Mouse (Mus musculus) left cerebral cortex, postnatal 14 days (tissue): ENCODE measurements at regions not wholly inside any gene's neighbourhood (a gene's known extent, or its start where the extent isn't known, plus 50 kb on each side); places are given as distances from the start of the nearest gene placed in this dataset.

ENCODE experiments used
- DNase-seq, 2 experiments: peaks; one replicate each; pipeline ENCODE4 v3.0.0; 2021 to 2022; ENCODE audit warnings: low spot score in 2 of 2, mixed read lengths in 1 of 2
- intact Hi-C: fragments of 180-260 bp; cut with DNase I; formaldehyde crosslinking; loops from one replicate; pipeline ENCODE4 v1.15.1; 2025

DNA sequence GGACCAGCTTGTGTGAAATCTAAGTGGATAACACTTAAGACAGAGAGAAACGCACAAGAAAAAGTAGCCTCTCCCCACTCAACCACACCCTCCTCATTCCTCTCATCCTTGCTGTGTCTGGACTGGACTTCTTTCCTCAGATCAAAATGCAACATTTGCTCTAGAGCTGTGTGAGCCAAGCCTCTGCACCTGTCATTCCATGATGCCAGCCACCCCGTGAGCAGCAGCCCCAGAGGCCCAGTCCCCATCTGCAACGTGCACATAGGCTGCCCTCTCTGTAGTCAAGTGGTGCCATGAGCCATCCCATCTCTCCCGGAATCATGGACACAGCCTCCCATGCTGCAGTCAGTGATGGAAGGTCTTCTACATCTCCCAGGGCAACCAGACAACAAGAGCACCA is 55.1 kb upstream of the Gpc1 start:
- intact Hi-C loops, result no loop called here
- DNase-seq, result no peak

DNA sequence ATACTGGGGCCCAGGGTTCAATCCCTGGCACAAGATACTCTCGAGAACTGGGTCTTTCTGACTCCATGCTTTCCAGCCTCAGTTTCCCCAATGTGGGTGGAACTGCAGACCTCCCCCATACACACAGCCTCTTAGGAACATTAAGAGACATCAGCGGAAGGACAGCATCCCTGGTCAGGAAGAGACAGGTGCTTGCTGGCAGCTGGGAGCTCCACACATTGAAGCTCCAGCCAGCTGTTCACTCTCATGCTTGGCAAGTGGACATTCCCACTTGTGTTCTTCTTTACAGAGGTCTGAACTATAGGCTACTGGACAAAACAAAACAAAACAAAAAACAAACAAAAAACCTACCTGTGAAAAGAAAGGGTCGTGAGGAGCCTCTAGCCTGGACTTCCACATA is 55.5 kb upstream of the Gpc1 start:
- intact Hi-C loops, result no loop called here
- no peak for DNase-seq

DNA sequence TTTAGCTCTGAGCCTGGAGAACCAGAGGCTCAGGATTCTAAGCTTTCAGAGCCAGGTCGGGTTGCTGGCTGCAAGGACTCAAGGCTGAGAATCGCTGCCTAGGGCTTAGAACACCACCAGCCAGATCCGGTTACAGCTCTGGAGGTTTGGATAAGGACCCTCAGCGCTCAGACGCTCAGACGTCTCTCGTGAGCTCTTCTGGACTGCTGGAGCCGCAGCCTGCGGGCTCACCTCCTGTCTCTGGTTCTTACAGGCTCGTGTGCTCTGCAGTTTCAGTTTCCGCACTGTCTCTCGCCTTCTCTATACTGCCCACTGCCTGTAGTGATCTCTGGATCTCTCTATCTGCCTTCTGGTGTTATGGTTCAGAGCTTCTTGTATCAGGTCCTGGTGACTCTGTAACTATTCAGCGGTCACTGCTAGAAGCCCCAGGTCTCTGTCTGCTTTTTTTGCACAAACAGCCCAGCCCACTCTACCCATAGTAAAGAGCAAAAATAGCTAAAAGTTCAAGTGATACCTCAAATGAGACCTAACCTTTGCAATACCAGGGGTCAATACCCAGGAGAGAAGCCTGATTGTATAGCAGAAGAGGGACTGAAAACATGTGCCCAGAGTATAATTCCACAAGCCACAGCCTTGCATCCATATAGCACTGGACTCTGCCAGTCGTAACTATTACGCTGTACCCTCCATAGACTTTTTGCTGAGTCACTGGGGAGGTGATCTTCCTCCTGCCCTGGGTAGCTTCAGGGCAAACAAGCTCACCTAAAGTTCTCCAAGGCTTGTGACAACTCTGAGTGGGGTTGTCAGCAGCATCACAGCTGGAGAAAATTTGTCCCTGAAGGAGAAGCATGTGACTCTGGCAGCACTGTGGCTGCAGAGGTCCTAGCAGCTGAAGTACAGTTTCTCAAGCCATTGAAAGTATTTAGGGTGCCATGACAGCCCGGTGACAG is 56.4 kb upstream of the Gpc1 start:
- intact Hi-C loops, result no loop called here
- DNase-seq, result no peak

DNA sequence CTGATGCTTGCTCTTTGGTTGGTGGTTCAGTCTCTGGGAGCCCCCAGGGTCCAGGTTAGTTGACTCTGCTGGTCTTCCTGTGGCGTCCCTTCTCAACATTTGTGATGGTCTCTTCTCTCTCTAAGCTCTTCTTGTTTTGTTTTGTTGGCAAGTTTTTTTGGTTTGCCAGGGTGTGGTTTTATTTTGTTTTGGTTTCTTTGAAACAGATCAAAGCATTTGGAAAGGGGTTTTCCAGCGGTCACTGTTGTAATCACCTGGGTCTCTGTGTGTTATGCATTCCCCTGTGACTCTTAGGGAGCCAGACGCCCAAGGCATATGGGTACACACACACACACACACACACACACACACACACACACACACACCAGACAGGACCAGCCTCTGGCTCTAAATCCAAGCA is 57.4 kb upstream of the Gpc1 start:
- intact Hi-C loops, result no loop called here
- DNase-seq, result no peak

DNA sequence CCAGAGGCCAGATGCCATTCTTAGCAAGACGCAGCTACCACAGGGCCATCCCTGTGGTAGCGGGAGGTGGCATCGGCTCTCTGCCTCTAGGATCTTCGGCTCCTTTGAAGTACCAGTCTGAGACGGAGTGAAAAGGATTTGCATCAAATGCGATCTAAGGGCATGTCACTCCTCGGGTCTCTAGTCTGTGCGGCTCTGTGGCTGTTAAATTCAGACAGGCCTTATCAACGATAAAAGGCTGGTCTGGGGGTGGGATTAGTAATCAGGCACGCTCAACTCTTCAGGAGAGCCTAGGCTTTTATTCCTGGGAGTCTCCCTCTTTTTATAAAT is 58.7 kb upstream of the Gpc1 start:
- intact Hi-C loops, result no loop called here
- no peak for DNase-seq

DNA sequence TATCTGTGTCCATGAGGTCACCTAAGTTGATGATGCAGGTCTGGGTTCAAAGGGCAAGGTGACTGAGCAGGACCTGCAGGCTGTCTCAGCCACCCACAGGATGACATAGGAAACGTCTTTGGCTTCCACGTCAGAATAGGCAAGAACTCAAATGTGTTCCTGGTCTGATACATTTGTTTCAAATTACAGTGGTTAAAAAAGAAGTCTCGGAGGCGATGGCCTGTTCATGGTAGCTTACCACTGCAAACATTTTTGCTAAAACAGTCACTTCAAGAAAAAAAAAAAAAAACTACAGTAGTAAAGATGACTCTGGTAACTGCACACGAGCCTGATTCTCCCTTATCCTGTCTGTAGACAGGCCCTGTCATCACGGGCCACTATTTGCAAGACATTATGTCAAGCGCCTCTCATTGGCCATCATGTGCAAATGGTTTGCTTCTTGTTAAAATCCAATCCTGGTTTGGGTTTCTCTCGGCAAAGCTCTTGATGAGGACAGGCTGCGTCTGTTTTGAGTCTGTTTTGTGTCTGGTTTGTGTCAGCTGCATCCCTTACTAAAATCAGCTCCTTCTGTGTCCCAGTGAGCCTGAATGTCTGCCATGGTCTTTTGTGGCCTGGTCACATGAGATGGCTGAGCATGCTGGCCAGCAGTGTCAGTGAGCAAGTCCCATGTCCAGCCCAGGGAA is 59.2 kb upstream of the Gpc1 start:
- intact Hi-C loops, result no loop called here
- DNase-seq, result no peak

DNA sequence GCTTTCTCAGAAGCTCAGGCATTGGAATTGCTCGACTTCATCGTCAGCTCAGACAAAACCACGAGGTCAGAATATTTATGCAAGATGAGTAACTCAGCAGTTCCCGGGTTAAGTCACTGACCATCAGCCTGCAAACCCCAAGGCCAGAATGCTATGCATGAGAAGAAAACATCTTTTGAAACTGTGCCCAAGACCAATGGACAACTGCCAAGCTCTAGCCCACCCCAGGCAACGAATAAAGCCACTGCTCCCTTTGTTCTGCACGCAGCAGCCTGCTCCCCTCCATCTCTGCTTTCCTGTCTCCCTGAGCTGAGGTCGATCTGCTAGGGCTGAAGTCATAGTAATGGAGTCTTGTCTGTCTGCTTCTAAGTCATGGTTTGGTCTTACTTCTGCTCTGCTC is 61.7 kb upstream of the Gpc1 start:
- no peak for DNase-seq
- intact Hi-C loops, result no loop called here

DNA sequence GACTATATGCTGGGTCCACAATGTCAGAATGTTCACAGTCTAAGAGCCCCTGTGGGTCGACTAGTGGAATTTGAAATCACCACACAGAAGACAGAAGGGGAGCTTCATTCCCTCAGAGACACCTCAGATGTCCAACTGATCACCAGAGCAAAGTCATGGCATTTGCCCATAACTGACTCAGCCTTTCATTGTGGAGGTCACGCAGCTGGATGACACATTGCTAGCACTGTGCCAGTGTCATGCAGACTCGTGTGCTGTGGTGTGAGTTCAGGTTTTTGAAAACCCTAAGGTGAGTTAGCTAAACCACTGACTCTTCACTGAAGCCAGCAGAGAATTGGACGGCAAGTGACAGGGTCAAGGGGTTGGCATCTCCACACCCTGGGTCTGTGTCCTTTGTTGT is 62.3 kb upstream of the Gpc1 start:
- DNase-seq, result no peak

DNA sequence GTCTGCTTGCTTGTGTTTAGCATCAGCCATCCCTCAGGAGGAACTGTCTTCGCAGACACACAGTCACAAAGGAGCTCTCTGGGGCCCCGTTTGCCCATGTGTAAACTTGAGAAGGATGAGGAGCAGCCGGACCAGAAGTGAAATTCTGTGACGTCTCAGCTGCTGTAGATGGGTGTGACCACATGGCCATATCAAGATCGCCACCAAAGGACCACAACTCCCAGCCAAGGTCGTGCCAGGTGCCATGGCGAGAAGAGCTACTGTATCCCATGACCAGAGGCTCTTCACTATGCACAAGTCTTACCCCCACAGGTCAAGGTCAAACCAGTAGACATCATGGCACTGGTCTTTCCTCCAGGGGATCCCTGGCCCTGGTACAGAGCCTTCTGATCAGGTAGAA is 64.9 kb upstream of the Gpc1 start:
- DNase-seq, result no peak
- intact Hi-C loops, result no loop called here

More for the DNA sequence above, 62.3 kb upstream of the Gpc1 start:
- intact Hi-C loops, result no loop called here

DNA sequence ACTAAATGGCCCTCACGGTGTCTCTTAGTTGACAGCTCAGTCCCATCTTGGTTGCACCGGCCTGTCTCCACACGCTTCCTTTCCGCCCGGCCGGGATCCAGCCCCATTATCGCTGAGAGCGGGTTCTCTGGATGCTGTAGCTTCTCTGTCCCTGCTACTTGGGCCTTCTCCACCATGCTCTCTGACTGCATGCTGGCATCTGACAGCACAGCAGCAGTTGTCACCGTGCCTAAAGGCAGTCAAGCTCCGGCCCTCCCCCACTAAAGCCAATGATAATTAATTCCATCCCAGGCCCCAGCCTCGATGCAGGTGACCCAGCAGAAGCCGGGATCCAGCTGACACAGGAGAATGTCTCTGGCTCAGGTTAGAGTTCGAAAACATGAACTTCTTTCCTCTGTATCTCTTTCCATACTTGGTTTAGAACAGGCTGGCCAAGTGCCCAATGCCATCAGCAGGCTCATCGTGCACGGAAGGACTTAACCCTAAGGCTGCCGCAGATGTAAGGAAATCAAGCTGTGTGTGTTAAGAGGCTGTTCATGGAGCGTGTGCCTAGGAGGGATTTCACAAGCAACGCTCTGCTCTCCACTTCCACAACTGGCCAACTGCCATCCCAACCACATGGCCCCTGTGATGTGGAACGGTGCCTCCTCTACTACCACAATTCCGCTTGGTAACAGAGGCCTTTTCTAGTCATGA is 76.5 kb upstream of the Gpc1 start:
- intact Hi-C loops, result no loop called here
- peak in 1 of 2 experiments; percentile 35 for DNase-seq

DNA sequence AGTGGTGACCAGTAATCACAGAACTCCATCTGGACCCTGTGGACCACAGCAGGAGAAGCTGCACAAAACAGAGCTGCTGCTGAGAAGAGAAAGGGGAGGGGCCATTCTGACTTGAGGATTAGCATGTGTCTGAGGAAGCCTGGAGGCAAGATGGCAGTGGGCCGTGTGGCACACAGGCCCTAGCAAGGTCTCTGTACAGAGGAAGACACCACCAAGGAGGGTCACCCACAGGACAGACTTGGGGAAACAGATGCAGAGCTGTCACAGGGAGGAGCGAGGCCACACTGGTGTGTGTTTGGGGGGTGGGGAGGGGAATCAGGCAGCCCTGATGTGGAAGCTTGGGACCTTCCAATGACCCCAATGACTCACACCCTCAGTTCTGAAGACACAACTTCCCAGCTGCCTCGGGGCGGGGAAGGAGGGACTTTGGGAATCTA is 79.7 kb upstream of the Gpc1 start:
- no peak for DNase-seq
- intact Hi-C loops, result no loop called here

DNA sequence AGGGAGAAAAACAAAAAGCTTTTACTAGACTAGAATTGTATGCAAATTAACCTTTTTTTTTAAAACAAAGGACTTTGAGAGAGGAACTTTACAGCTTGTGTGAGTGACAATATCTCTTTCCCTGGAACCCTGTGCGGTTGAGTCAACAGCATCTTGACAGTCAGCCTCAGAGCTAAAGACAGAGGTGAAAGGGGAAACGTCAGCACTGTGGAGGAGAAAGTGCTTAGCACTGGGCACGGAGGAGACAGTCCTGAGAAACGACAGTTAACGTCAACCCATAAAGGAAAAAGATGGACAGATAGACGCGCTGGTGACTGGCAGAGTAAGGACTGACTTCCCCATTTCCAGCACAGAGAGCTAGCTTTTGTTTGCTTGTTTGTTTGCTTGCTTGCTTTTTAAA is 82.0 kb upstream of the Gpc1 start:
- intact Hi-C loops, result no loop called here
- DNase-seq, result no peak

DNA sequence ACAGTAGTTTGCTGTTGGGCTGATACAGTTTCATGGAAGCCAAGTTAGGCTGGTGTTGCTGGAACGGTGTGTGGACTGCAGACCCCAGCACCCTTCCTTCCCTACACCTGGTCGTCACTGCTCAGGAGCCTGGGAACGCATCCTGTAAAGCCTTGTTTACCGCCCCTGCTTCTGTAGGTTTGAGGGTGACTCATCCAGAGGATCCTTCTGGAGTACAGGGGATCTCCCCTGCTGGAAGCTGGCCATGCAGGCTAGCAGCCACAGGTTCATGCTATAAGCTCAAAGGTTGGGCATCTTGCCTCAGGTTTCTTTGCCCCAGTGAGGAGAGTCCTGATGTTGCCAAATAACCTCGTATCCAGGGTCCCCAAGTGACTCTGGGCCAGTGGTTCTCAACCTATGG is 86.2 kb upstream of the Gpc1 start:
- intact Hi-C loops, result no loop called here
- DNase-seq, result no peak

DNA sequence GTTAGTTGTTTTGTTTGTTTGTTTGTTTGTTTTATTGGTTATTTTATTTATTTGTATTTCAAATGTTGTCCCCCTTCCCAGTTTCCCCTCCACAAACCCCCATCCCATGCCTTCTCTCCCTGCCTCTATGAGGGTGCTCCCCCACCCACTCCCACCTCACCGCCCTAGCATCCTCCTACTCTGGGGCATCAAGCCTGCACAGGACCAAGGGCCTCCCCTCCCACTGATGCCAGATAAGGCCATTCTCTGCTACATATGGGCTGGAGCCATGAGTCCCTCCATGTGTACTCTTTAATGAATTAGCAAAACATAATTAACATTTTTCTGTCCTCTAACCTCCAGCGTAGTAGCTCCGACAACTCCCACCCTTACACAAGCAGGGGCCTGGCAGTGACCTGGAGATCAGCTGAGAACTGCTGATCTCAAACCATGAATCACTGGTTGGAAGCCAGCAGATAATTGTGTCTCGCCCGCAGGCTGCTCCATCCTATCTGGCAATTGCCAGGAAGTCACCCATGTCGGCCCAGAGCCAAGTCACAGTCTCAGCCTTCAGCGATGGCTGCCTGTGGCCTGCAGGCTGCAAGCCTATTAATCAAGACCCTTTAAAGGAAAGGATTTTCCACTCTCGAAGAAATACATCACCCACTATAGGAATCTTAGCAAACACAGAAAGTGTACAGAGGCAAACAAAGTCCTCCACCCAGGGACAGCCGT is 86.8 kb upstream of the Gpc1 start:
- intact Hi-C loops, result no loop called here

DNA sequence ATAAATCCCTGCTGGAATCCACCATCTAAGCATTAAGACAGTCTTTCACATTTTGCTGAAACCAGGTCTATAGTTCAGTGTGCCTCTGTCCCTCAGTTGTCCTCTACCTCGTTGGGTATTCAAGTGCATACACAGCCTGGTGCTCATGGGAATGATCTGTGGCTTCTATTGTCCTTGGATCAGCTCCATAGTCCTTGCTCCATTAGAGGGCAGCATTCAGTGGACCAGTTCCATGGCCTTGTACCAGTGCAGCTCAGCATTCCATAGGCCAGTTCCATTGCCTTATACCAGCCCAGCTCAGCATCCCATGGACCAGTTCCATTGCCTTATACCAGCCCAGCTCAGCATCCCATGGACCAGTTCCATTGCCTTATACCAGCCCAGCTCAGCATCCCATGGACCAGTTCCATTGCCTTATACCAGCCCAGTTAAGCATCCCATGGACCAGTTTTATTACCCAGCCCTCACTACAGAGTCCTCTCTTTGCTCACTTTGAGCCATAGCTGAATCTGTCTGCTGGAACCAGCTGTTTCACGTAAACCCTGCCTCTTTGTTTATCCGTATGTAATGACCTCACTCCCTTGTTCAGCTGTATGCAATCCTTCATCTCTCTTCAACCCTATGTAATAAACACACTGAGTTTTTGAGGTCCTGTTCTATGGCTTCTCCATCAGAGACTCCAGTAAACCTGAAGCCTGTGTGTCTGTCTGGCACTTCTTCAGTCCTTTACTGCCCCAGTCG is 88.4 kb upstream of the Gpc1 start:
- intact Hi-C loops, result no loop called here
- DNase-seq, result no peak

More for the DNA sequence above, 86.8 kb upstream of the Gpc1 start:
- no peak for DNase-seq

DNA sequence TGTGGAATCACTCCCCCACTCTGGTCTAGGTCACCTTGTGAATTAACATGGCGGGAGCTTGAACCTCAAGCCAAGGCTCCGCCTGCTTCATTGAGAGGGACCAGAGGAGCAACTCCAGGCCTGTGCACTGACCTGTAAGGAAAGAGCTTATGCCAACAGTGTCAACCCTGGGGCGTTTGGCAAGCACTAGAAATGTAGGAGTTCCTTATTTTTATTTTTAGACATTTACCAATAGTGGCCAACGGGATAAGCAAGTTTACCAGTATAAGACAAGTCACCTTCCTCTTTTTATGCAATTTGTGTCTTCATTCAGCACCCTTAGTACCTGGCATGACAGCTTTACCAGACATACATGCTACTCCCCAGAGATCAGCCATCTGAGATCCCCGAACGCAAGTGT is 89.1 kb upstream of the Gpc1 start:
- intact Hi-C loops, result no loop called here
- DNase-seq, result no peak

DNA sequence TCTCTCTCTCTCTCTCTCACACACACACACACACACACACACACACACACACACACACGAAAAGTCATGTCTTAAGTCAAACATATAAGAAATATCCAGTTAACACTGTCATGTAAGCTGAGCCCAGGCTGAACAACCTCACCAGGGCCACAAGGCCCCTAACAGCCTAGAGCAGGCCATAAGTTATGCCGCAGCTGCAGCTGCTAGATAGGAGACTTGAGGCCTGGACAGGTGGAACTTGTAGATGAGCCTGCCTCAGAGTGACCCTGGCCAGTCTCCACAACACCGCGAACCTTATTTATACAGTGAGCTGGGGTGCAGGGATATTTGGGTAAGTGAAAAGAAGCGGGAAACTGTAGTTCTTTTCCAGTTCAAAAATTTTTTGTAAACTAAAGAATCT is 90.4 kb upstream of the Gpc1 start:
- intact Hi-C loops, result no loop called here
- no peak for DNase-seq

DNA sequence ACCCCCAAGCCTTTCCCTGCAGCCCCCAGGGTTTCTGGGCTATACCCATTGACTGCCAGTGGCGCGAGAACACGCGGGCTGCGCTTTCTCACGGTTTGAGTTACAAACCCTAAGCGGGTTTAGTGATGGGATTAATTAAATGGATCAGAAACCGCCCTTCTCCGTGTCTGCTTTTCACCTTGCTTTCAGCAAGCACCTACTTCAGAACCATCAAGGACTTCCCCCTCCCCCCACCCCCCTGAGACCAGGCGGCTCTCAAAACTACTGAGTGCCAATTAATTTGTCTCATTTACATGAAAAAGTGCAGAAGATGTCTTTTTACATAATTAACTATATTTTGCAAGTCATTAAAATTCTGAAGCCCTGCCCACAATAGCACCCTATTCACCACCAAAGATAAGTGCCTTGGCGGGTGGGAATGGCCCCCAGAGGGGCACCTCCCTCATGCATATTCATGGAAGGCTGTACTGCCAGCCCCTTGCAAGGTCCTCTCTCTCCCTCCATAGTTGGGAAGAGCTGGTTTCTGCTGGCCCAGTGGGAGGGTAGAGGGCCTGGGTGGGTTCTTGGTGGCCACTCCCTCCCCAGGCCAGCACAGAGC is 89.1 kb upstream of the Otos start:
- intact Hi-C loops, result no loop called here
- no peak for DNase-seq

DNA sequence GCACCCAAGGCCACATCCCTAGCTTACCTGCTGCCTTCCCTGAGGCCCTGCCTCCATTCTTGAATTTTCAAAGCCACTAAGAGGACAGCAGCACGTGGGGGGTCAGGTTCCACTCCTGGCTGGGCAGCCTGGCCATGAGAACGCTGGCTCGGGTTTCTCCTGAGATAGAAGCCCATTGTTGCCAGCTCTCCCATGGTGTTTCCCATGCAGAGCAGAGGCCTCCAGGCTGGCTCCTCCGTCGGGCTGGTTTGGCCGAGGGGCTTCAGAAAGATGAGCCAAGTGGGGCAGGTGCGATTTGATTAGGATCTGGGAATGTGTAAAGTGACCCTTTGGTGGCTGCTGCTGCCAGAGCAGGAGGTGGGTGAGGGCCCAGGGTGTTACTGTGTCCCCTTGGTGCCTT is 87.8 kb upstream of the Otos start:
- intact Hi-C loops, result no loop called here
- no peak for DNase-seq
